Mouse (Mus musculus) hindbrain, embryonic 11.5 days (tissue): ENCODE data around the gene Hoxc11. TPM values are rescaled to one million over a fixed set of nuclear protein-coding genes. Genes with fewer than 3 reads are reported as not detected.

Experiments used
- ATAC-seq: fragments of 200-750 bp; cut with Nextera tagmentation; 2 replicates; pipeline ENCODE4 v1.8.0; 2017; ENCODE audit warnings: mild to moderate bottlenecking, moderate TSS enrichment, moderate library complexity; ENCODE audit not compliant: low FRiP score
- DNase-seq: peaks from one replicate; pipeline ENCODE4 v3.0.0-alpha.2; 2015; ENCODE audit warnings: low spot score
- H3K27ac ChIP-seq: fragments of 300-500 bp; sonication (generic); 2 replicates; pipeline ENCODE4 v1.5.1; 2014; ENCODE audit warnings: mild to moderate bottlenecking, low read depth, low read length
- H3K27me3 ChIP-seq: fragments of 300-500 bp; sonication (generic); 2 replicates; pipeline ENCODE4 v1.6.1; 2014; ENCODE audit warnings: mild to moderate bottlenecking, low read length, moderate library complexity, mixed read lengths; ENCODE audit not compliant: control insufficient read depth, insufficient read depth
- H3K36me3 ChIP-seq: fragments of 300-500 bp; sonication (generic); 2 replicates; pipeline ENCODE4 v1.6.1; 2014; ENCODE audit warnings: mild to moderate bottlenecking, low read length, moderate library complexity, mixed read lengths; ENCODE audit not compliant: control insufficient read depth, insufficient read depth
- H3K4me1 ChIP-seq: fragments of 300-500 bp; sonication (generic); replicated peaks from 2 replicates; pipeline ENCODE4 v1.6.1; 2014; ENCODE audit warnings: low read length, mixed read lengths; ENCODE audit not compliant: control insufficient read depth, insufficient read depth
- H3K4me2 ChIP-seq: fragments of 300-500 bp; sonication (generic); replicated peaks from 2 replicates; pipeline ENCODE4 v1.6.1; 2014; ENCODE audit warnings: mild to moderate bottlenecking, low read depth, low read length
- H3K4me3 ChIP-seq: fragments of 300-500 bp; sonication (generic); 2 replicates; pipeline ENCODE4 v1.5.1; 2014; ENCODE audit warnings: low read depth, low read length
- H3K9ac ChIP-seq: fragments of 300-500 bp; sonication (generic); 2 replicates; pipeline ENCODE4 v1.6.1; 2014; ENCODE audit warnings: low read depth, low read length
- H3K9me3 ChIP-seq: fragments of 300-500 bp; sonication (generic); 2 replicates; pipeline ENCODE4 v1.6.1; 2016; ENCODE audit warnings: low read length; ENCODE audit not compliant: control insufficient read depth
- WGBS: fragments of 180-500 bp; shearing (Covaris S2); extraction: QIAGEN DNeasy Blood & Tissue Kit; methylation state at CpG from one replicate; pipeline ENCODE4 v1.1.7; 2014; 5-methylcytosine and 5-hydroxymethylcytosine counted together
- polyA plus RNA-seq: library from polyadenylated mRNA; unstranded; fragments of >200 nt; fragmentation: Nextera tagmentation; extraction: Ambion mirVana; gene quantifications from 2 replicates; pipeline ENCODE4 v1.2.1, GENCODE M21; 2014

Gene Hoxc11
- polyA plus RNA-seq, 1 experiment from 2014 or later = not detected

DNA sequence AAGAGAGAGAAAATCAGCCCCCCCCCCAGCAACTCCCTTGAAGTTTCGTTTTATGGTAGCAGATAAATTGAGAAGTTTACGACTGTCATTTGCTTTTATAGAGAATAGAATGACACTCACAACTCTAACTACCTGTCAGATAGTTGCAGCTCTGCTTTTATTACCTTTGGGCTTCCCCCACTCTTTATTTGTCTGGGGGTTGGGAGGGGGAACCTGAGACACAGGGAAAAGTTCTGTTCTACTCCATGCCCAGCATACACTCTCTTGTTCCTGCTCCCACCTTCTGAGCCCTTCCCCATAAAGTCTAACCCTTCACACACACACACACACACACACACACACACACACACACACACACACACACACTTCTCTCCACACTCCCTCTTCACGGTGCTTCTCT, 38.6 kb downstream of the Hoxc11 start:
- peaks cover 98% of the 10 kb centered on the region for H3K27me3 ChIP-seq
- H3K4me2 ChIP-seq = no peak overlapping the region
- H3K9ac ChIP-seq = no peak overlapping the region
- no peak overlapping the region for H3K27ac ChIP-seq
- no peaks in the 10 kb centered on the region for H3K36me3 ChIP-seq
- WGBS = 0% methylated on average over 3 of the region's 3 CpGs
- ATAC-seq (no peak), DNase-seq (no peak)
- H3K9me3 ChIP-seq = no peaks in the 10 kb centered on the region
- H3K4me3 ChIP-seq = no peak overlapping the region
- H3K4me1 ChIP-seq = 0 out of 2 replicates have a peak, but pooled peaks cover 5% of the 10 kb centered on the region

DNA sequence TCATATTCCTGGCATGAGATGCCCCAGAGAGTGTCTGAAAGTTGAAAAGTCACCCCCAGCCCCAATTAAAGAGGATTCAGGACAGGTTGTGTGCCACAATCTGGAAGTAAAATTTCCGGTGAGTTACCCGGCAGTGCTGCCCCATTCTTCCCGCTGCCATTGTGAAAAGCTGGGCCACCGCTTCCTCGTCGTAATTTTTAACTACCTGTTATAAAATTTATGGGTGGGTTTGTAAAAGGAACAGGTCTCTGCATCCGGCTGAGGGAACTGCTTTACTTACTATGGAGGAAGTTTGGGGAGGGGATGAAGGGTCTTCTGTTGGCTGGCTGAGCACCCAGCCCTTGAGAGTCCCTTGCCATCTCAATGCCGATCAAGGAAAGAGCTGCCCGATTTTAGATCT, 42.3 kb downstream of the Hoxc11 start:
- no peaks in the 10 kb centered on the region for H3K9me3 ChIP-seq
- no peak overlapping the region for H3K4me3 ChIP-seq
- no peaks in the 10 kb centered on the region for H3K36me3 ChIP-seq
- ATAC-seq (no peak), DNase-seq (no peak)
- H3K4me2 ChIP-seq = no peak overlapping the region
- under 1% methylated on average over 9 of the region's 9 CpGs for WGBS
- H3K27ac ChIP-seq = no peak overlapping the region
- 0 out of 2 replicates have a peak, but pooled peaks cover 3% of the 10 kb centered on the region for H3K4me1 ChIP-seq
- no peak overlapping the region for H3K9ac ChIP-seq
- H3K27me3 ChIP-seq = peaks cover 98% of the 10 kb centered on the region

DNA sequence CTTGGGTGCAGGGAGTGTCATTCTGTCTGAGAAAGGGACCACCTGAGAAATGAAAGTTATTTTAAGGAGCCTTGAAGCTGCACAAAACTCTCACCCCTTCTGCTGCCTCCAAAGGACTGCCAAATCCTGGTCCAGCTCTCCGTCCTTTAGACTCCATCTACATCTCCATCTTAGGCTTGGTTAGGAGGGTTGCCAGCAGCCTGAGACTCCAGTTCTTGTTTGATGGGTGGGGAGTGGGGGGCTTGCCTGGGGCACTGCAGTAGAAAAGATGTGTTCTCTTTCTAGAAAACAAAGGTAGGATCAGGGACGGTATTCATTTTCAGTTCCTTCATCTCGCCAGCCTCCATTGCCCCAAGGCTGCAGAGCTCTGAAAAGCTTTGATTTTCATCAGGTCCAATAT, 43.2 kb downstream of the Hoxc11 start:
- H3K4me1 ChIP-seq = 0 out of 2 replicates have a peak, but pooled peaks cover 3% of the 10 kb centered on the region
- ATAC-seq (no peak), DNase-seq (no peak)
- H3K4me3 ChIP-seq = no peak overlapping the region
- no peaks in the 10 kb centered on the region for H3K9me3 ChIP-seq
- WGBS = 2% methylated on average over 3 of the region's 3 CpGs
- no peak overlapping the region for H3K4me2 ChIP-seq
- no peak overlapping the region for H3K27ac ChIP-seq
- no peak overlapping the region for H3K9ac ChIP-seq
- H3K27me3 ChIP-seq = peaks cover 98% of the 10 kb centered on the region
- no peaks in the 10 kb centered on the region for H3K36me3 ChIP-seq

DNA sequence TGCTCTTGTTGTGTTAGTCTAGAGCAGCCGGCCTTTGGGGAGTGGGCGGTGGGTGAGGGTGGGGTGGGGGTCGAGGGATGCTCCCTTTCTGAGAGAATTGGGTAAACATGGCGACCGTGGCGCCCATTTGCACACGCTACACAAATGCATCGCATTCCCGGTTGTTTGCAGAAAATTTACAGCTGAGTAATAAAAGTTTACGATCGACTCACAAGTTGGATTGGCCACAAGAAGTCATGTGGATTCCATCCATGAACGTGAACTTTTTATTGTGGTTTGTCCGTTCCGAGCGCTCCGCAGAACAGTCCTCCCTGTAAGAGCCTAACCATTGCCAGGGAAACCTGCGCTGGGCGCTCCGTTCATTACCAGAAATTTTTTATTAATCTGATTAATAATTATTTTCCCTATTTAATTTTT, 43.7 kb downstream of the Hoxc11 start, which contains the start of gene Hoxc6:
TSS of gene Hoxc6 (plus strand) at position 319 of the 417 bp plus-strand sequence.
- peak within 1 kb of the TSS; percentile 47 for H3K4me2 ChIP-seq
- H3K27ac ChIP-seq = no peak within 1 kb of the TSS
- no peaks in the 10 kb centered on the region for H3K36me3 ChIP-seq
- peaks cover 98% of the 10 kb centered on the region for H3K27me3 ChIP-seq
- H3K9ac ChIP-seq = no peak within 1 kb of the TSS
- DNase-seq (no peak), ATAC-seq (no peak)
- WGBS = 2% methylated on average over 19 of the region's 19 CpGs
- H3K9me3 ChIP-seq = no peaks in the 10 kb centered on the region
- H3K4me1 ChIP-seq = 0 out of 2 replicates have a peak, but pooled peaks cover 3% of the 10 kb centered on the region
- peak within 1 kb of the TSS; percentile 30 for H3K4me3 ChIP-seq

DNA sequence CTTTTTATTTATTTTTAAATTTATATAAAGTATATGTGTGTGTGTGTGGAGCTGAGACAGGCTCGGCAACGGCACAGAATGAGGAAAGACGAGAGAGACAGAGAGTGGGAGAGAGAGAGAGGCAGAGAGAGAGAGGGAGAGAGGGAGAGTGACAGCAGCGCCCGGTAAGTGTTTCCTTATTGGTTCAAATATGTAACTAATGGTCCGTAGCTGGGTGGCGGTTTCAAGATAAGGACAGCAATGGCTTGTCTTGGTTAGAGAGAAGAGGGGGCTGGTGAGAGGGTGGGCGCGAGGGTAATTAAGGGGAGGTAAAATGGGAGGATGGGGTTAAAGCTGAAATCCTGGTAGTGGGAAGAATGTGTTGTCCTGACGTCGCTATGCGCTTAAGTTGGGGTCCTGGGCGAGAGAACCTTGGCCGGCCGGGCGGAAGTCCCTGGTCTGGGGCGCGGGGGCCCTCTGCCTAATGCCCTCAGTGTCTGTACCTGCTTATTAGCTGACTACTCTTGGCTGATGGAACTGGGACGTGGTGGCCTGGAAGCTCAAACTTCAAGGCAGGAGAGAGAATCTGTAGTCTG, 44.5 kb downstream of the Hoxc11 start:
- WGBS = 0% methylated on average over 19 of the region's 19 CpGs
- ATAC-seq = no peak
- H3K27me3 ChIP-seq = peaks cover 98% of the 10 kb centered on the region

DNA sequence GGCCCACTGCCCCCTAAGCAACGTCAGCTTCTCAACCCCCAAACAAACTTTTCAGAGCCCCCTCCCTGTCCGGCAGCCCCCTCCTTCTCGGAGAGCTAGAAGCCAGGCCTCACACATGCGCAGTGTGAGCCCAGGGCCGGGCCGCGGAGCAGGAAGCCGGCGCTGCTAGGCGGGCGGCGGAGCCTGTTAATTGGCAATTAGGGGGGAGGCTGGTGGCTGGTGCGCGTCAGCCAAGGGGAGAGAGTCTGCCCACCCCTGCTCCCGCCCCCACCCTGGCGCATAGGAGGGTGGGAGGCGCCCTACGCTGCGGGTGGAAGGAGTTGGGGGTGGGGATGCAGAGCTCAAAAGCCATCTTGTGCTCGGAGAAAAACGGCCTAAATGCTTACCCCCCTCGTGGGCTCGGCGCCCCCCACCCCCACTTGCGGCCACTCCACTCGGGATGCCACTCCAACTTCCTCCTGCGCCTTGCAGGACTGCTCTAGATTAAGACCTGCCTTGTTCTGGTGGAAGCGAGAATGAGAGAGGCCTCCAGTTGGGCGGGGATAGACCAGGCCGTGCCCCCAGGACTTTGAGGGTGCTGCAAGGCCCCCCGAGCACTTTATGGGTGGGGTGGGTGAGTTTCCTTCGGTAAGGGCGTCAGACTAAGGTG, 45.1 kb downstream of the Hoxc11 start:
- Histone ChIP-seq H3K9ac (no peak overlapping the region), H3K4me1 (0 out of 2 replicates have a peak, but pooled peaks cover 3% of the 10 kb centered on the region), H3K9me3 (no peaks in the 10 kb centered on the region), H3K27me3 (peaks cover 98% of the 10 kb centered on the region), H3K4me2 (peak overlapping the region; percentile 47), H3K36me3 (no peaks in the 10 kb centered on the region), H3K4me3 (peak overlapping the region; percentile 30), H3K27ac (no peak overlapping the region)
- under 1% methylated on average over 26 of the region's 33 CpGs for WGBS
- DNase-seq (peak; percentile 65), ATAC-seq (no peak)

More for the DNA sequence above, 44.5 kb downstream of the Hoxc11 start:
- H3K27ac ChIP-seq = no peak overlapping the region
- H3K9ac ChIP-seq = no peak overlapping the region
- H3K4me1 ChIP-seq = 0 out of 2 replicates have a peak, but pooled peaks cover 3% of the 10 kb centered on the region
- no peaks in the 10 kb centered on the region for H3K9me3 ChIP-seq
- H3K4me2 ChIP-seq = peak overlapping the region; percentile 47; the same call in 1 of the 2 replicates
- DNase-seq = no peak
- H3K4me3 ChIP-seq = no peak overlapping the region
- no peaks in the 10 kb centered on the region for H3K36me3 ChIP-seq

DNA sequence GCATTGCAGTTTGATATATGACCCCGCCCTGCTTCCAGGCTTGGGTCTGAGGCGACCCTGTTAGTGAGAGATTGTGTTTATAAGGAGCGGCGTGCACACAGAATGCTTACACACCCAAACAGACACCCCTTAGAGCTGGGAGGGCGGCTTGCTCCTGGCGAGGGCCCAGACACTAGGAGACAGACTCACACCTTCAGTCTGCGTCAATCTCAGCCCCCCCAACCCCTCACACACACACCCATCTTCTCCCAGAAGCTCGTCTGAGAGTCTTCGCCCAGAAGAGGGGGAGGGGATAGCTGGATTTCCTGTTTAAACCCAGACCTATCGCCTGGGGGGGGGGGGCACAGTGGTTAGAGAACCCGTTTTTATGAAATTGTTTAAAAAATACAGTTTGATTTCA, 45.7 kb downstream of the Hoxc11 start:
- Histone ChIP-seq H3K4me2 (no peak overlapping the region), H3K27me3 (peaks cover 98% of the 10 kb centered on the region), H3K9ac (no peak overlapping the region), H3K9me3 (no peaks in the 10 kb centered on the region), H3K4me1 (0 out of 2 replicates have a peak, but pooled peaks cover 3% of the 10 kb centered on the region), H3K27ac (no peak overlapping the region), H3K36me3 (no peaks in the 10 kb centered on the region), H3K4me3 (no peak overlapping the region)
- DNase-seq = no peak
- WGBS = under 1% methylated on average over 10 of the region's 11 CpGs
- ATAC-seq = no peak

DNA sequence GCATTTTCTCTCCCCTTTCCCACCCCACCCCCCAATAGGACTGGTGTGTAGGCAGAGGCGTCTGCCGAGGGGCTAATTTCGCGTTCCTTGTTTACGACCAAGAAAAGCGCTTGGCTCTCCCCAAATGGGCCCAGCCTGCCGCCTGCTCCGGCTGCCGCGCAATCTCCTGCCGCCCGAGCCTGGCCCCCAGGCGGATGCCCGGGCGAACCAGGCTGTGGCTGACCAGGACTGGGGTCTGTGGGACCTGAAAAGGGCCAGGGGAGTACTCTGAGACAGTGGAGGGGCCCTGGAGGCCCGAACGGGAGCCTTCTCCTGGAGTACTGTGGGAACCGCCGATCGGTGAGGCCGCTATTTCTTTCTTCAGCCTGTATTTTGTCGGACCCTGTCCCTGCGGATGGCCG, 46.3 kb downstream of the Hoxc11 start:
- no peak overlapping the region for H3K27ac ChIP-seq
- 0% methylated on average over 24 of the region's 24 CpGs for WGBS
- H3K9ac ChIP-seq = no peak overlapping the region
- no peaks in the 10 kb centered on the region for H3K36me3 ChIP-seq
- no peak overlapping the region for H3K4me3 ChIP-seq
- no peak overlapping the region for H3K4me2 ChIP-seq
- H3K4me1 ChIP-seq = 0 out of 2 replicates have a peak, but pooled peaks cover 3% of the 10 kb centered on the region
- no peak for ATAC-seq
- DNase-seq = peak; percentile 56
- peaks cover 98% of the 10 kb centered on the region for H3K27me3 ChIP-seq
- no peaks in the 10 kb centered on the region for H3K9me3 ChIP-seq

DNA sequence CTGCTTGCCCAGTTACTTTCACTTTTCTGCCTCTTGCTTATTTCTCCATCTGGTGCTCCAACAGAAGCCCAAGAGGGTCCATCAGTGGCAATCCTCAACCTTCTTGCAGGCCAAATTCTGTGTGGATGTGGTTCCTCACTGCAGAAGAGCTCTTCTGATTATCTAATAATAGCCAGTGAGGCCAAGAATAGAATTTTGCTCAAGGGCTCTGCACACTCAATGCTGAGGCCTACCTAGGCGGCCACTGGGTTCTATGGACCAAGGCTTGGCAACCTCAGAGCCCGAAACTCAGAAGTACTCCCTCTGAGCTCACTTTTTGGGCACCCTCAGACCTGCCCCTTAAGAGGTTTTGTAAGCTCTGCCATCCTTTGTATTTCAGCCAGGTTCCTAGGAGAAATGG, 47.1 kb downstream of the Hoxc11 start:
- WGBS = 14% methylated on average over 2 of the region's 2 CpGs
- H3K27ac ChIP-seq = no peak overlapping the region

More for the DNA sequence above, 47.1 kb downstream of the Hoxc11 start:
- Histone ChIP-seq H3K4me2 (no peak overlapping the region), H3K9ac (no peak overlapping the region), H3K9me3 (no peaks in the 10 kb centered on the region), H3K4me1 (0 out of 2 replicates have a peak, but pooled peaks cover 3% of the 10 kb centered on the region), H3K4me3 (no peak overlapping the region), H3K27me3 (peaks cover 98% of the 10 kb centered on the region), H3K36me3 (no peaks in the 10 kb centered on the region)
- DNase-seq = no peak
- no peak for ATAC-seq
